Mouse (Mus musculus): Measurements from ENCODE around the gene Myo1h. TPM values are rescaled to one million over a fixed set of nuclear protein-coding genes. Genes with fewer than 3 reads are reported as not detected.

Gene Myo1h
- polyA plus RNA-seq, 1 experiment: not detected

- Histone ChIP-seq H3K36me3 (ENCODE audit: control insufficient read depth) (no peaks in the 10 kb centered on the region), H3K27me3 (ENCODE audit: control insufficient read depth) (peaks cover 41% of the 10 kb centered on the region), H3K9me3 (ENCODE audit: control insufficient read depth, low read length) (no peaks in the 10 kb centered on the region), H3K4me1 (ENCODE audit: control insufficient read depth) (no peaks in the 10 kb centered on the region), H3K4me3 (replicated peaks) (no peak overlapping the region)
- no peak for TF ChIP-seq GATA1 (IDR thresholded peaks at IDR 0.05; ENCODE audit: low read length)
- TF ChIP-seq TAL1 (IDR thresholded peaks at IDR 0.05; ENCODE audit: low read length): no peak
Measured at GRCm38 (mm10) chr5:114269984-114270383, 19.0 kb upstream of the Myo1h start.

GRCm38 (mm10) chr5:114273693-114274402 is 15.1 kb upstream of the Myo1h start, which contains the start of gene Foxn4:
TSS of gene Foxn4 (minus strand) at chr5:114273807.
- Histone ChIP-seq H3K4me1 (ENCODE audit: control insufficient read depth) (no peaks in the 10 kb centered on the region), H3K9me3 (ENCODE audit: control insufficient read depth, low read length) (no peaks in the 10 kb centered on the region), H3K4me3 (replicated peaks) (no peak within 1 kb of the TSS), H3K36me3 (ENCODE audit: control insufficient read depth) (no peaks in the 10 kb centered on the region), H3K27me3 (ENCODE audit: control insufficient read depth) (peaks cover 63% of the 10 kb centered on the region)
- TF ChIP-seq TAL1 (IDR thresholded peaks at IDR 0.05; ENCODE audit: low read length): no peak
- TF ChIP-seq GATA1 (IDR thresholded peaks at IDR 0.05; ENCODE audit: low read length): no peak

GRCm38 (mm10) chr5:114275339-114275738 is 13.6 kb upstream of the Myo1h start:
- H3K9me3 ChIP-seq (ENCODE audit: control insufficient read depth, low read length): no peaks in the 10 kb centered on the region
- H3K36me3 ChIP-seq (ENCODE audit: control insufficient read depth): no peaks in the 10 kb centered on the region
- no peak overlapping the region for H3K4me3 ChIP-seq (replicated peaks)
- peaks cover 60% of the 10 kb centered on the region for H3K27me3 ChIP-seq (ENCODE audit: control insufficient read depth)
- TF ChIP-seq GATA1 (IDR thresholded peaks at IDR 0.05; ENCODE audit: low read length) (no peak), TAL1 (IDR thresholded peaks at IDR 0.05; ENCODE audit: low read length) (no peak)
- H3K4me1 ChIP-seq (ENCODE audit: control insufficient read depth): no peaks in the 10 kb centered on the region

GRCm38 (mm10) chr5:114275991-114276390 is 13.0 kb upstream of the Myo1h start:
- peaks cover 59% of the 10 kb centered on the region for H3K27me3 ChIP-seq (ENCODE audit: control insufficient read depth)
- no peaks in the 10 kb centered on the region for H3K9me3 ChIP-seq (ENCODE audit: control insufficient read depth, low read length)
- H3K4me1 ChIP-seq (ENCODE audit: control insufficient read depth): no peaks in the 10 kb centered on the region
- TF ChIP-seq TAL1 (IDR thresholded peaks at IDR 0.05; ENCODE audit: low read length) (no peak), GATA1 (IDR thresholded peaks at IDR 0.05; ENCODE audit: low read length) (no peak)
- no peaks in the 10 kb centered on the region for H3K36me3 ChIP-seq (ENCODE audit: control insufficient read depth)
- no peak overlapping the region for H3K4me3 ChIP-seq (replicated peaks)

DNA sequence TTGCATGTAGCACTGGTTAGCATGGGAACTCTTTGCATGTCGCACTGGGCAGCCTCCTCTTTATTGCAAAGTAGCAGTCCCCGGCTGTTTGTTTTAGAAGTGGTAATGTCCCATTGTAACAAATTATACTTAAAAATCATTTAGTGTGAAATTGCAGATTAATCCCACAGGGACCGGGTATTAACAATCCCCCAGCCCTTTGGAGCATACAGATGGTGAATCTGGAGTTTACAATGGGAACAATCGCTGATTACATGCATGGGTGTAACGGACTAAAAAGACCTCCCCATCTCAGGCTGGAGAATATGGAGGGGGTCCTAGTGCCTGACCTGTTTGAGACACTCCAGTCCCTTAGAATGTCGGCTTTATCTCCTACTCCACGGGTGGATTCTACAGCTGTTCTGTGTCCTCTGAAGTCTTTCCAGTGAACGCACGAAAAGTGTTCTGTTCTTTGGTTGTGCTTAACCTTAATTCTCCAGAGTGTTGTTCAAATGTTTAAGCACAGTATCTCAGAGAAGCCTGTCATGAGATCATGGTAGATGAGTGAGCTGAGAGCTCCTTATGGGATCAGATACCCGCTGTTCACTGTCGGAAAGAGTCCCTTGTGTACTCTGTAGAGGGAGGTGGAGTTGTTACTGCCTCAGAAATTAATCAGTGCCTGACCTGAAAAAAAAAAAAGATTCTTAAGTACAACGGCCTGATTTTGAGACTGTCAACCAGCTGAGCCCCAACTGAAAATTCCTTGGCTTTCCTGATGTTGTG is 9.4 kb upstream of the Myo1h start:
- no peaks in the 10 kb centered on the region for H3K4me1 ChIP-seq (ENCODE audit: control insufficient read depth)
- no peak overlapping the region for H3K4me3 ChIP-seq (replicated peaks)
- H3K27me3 ChIP-seq (ENCODE audit: control insufficient read depth): peaks cover 29% of the 10 kb centered on the region
- H3K9me3 ChIP-seq (ENCODE audit: control insufficient read depth, low read length): no peaks in the 10 kb centered on the region
- no peaks in the 10 kb centered on the region for H3K36me3 ChIP-seq (ENCODE audit: control insufficient read depth)
- no peak for TF ChIP-seq GATA1 (IDR thresholded peaks at IDR 0.05; ENCODE audit: low read length)
- no peak for TF ChIP-seq TAL1 (IDR thresholded peaks at IDR 0.05; ENCODE audit: low read length)

GRCm38 (mm10) chr5:114282346-114282745 is 6.6 kb upstream of the Myo1h start:
- TF ChIP-seq GATA1 (IDR thresholded peaks at IDR 0.05; ENCODE audit: low read length) (no peak), TAL1 (IDR thresholded peaks at IDR 0.05; ENCODE audit: low read length) (no peak)
- H3K27me3 ChIP-seq (ENCODE audit: control insufficient read depth): peaks cover 5% of the 10 kb centered on the region
- H3K36me3 ChIP-seq (ENCODE audit: control insufficient read depth): no peaks in the 10 kb centered on the region
- no peaks in the 10 kb centered on the region for H3K4me1 ChIP-seq (ENCODE audit: control insufficient read depth)
- no peak overlapping the region for H3K4me3 ChIP-seq (replicated peaks)
- no peaks in the 10 kb centered on the region for H3K9me3 ChIP-seq (ENCODE audit: control insufficient read depth, low read length)

- H3K4me1 ChIP-seq (ENCODE audit: control insufficient read depth): no peaks in the 10 kb centered on the region
- no peaks in the 10 kb centered on the region for H3K36me3 ChIP-seq (ENCODE audit: control insufficient read depth)
- H3K9me3 ChIP-seq (ENCODE audit: control insufficient read depth, low read length): no peaks in the 10 kb centered on the region
- H3K4me3 ChIP-seq (replicated peaks): no peak overlapping the region
- TF ChIP-seq GATA1 (IDR thresholded peaks at IDR 0.05; ENCODE audit: low read length): no peak
- TF ChIP-seq TAL1 (IDR thresholded peaks at IDR 0.05; ENCODE audit: low read length): no peak
- peaks cover 7% of the 10 kb centered on the region for H3K27me3 ChIP-seq (ENCODE audit: control insufficient read depth)
Measured at GRCm38 (mm10) chr5:114284604-114285397, 4.2 kb upstream of the Myo1h start.

DNA sequence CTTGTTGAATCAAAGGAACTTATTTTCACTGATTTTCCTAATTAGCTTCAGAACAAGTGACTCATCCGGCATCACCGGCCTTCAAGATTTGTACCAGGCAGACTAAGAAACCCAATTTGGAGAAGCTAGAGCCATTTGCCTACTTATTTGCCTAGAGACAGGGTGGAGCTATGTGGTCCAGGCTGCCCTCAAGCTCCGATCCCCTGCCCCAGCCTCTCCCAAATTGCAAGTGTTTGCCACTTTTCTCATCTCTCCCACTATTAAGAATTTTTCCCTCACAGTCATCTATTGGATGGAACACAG is 3.6 kb upstream of the Myo1h start:
- Histone ChIP-seq H3K9me3 (ENCODE audit: control insufficient read depth, low read length) (no peaks in the 10 kb centered on the region), H3K27me3 (ENCODE audit: control insufficient read depth) (peaks cover 7% of the 10 kb centered on the region), H3K36me3 (ENCODE audit: control insufficient read depth) (no peaks in the 10 kb centered on the region), H3K4me1 (ENCODE audit: control insufficient read depth) (no peaks in the 10 kb centered on the region), H3K4me3 (replicated peaks) (no peak overlapping the region)
- TF ChIP-seq TAL1 (IDR thresholded peaks at IDR 0.05; ENCODE audit: low read length) (no peak), GATA1 (IDR thresholded peaks at IDR 0.05; ENCODE audit: low read length) (no peak)

- Histone ChIP-seq H3K27me3 (ENCODE audit: control insufficient read depth) (peaks cover 7% of the 10 kb centered on the region), H3K4me3 (replicated peaks) (no peak overlapping the region), H3K4me1 (ENCODE audit: control insufficient read depth) (no peaks in the 10 kb centered on the region), H3K9me3 (ENCODE audit: control insufficient read depth, low read length) (no peaks in the 10 kb centered on the region), H3K36me3 (ENCODE audit: control insufficient read depth) (no peaks in the 10 kb centered on the region)
- TF ChIP-seq TAL1 (IDR thresholded peaks at IDR 0.05; ENCODE audit: low read length) (no peak), GATA1 (IDR thresholded peaks at IDR 0.05; ENCODE audit: low read length) (no peak)
Measured at GRCm38 (mm10) chr5:114286102-114286501, 2.9 kb upstream of the Myo1h start.
